Mouse (Mus musculus) spleen, adult 2 months (tissue): ENCODE results near the gene Rspo1.

ENCODE experiments used
- CTCF ChIP-seq: fragments of 200-500 bp; IDR thresholded peaks from 2 replicates; pipeline ENCODE4 v1.5.1; 2011; ENCODE audit warnings: mild to moderate bottlenecking, inconsistent platforms; ENCODE audit not compliant: insufficient read depth, insufficient read length, insufficient replicate concordance; ENCODE audit errors: extremely low read depth
- POLR2A ChIP-seq: fragments of 200-500 bp; IDR thresholded peaks from 2 replicates; pipeline ENCODE4 v1.6.1; 2011; ENCODE audit warnings: low read depth, low read length, inconsistent platforms

- TF ChIP-seq CTCF: no peak
- no peak for TF ChIP-seq POLR2A
Observed at GRCm38 (mm10) chr4:125055385-125055784, 69.2 kb downstream of the Rspo1 start.
